Mouse (Mus musculus): Measurements from ENCODE around the gene Ccdc169.
"Not testable (repeated sequence)": the region's sequence is repeated elsewhere in the genome, so short reads cannot be mapped to it uniquely, and the experiment has no call there.

Ccdc169 gene

GRCm38 (mm10) chr3:55195581-55196327 lies 58.6 kb downstream of the Ccdc169 start:
- peak; percentile 15 for DNase-seq (ENCODE audit: low spot score)

DNA sequence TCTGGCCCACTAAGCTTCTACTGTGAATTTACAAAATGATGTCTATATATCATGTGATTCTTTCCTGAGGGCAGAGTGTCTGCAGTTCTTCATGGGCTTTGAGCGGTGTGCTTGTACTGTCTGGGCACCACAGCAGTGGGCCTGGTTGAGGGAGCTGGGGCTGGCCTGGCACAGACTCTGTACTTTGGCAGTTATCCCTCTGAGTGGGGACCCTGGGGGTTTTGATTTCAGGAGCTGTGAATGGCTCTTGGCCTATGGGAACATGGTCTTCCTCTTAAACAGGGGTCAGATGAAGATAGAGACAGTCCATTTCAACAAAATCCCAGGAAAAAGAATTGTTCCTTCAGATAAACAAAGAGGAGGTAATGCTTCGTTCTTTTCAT lies 59.2 kb downstream of the Ccdc169 start:
- no peak for DNase-seq (ENCODE audit: low spot score)

DNA sequence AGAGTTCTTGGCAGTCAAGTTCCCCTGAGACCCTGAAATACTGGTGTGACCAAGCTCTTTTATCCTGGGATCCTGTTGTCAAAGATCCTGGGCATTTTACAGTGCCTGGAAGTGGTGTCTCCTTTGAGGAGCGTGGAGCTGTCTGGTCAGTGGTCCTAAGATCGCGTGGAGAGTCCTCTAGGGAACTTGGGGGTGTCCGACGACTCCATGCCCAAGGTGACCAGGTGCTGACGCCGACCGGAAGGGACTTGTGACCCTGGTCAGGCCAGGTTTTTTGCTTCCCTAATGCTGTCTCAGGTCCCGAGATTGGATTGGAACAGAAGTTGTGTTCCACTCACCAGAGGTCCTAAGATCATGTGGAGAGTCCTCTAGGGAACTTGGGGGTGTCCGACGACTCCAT lies 66.5 kb downstream of the Ccdc169 start:
- not testable (repeated sequence) for DNase-seq (ENCODE audit: low spot score)

- DNase-seq (ENCODE audit: low spot score), result no peak
Measured at GRCm38 (mm10) chr3:55206413-55206812, 69.3 kb downstream of the Ccdc169 start.

GRCm38 (mm10) chr3:55207665-55208064 lies 70.5 kb downstream of the Ccdc169 start:
- DNase-seq (ENCODE audit: low spot score), result no peak

- no peak for DNase-seq (ENCODE audit: low spot score)
Measured at GRCm38 (mm10) chr3:55212254-55212653, 75.1 kb downstream of the Ccdc169 start.

- no peak for DNase-seq (ENCODE audit: low spot score)
Measured at GRCm38 (mm10) chr3:55213785-55214184, 76.6 kb downstream of the Ccdc169 start.

DNA sequence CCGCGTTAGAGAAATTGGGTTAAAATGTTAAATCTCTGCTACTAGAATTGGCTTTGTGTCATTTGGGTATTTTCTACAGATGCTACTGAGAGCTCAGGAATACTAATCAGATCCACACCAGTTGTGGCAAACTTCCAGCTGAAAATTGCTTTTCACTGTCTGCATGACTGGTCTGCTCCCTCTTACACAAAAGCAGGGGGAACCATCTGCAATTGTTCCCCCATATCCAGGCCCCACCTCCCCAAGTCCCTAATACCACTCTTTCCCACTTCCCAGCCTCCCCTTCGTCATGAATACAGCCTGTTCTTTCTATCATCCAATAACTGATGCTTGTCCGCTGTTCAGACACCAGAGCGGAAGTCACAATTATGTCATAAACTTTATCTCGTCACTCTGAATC lies 77.3 kb downstream of the Ccdc169 start:
- no peak for DNase-seq (ENCODE audit: low spot score)

DNA sequence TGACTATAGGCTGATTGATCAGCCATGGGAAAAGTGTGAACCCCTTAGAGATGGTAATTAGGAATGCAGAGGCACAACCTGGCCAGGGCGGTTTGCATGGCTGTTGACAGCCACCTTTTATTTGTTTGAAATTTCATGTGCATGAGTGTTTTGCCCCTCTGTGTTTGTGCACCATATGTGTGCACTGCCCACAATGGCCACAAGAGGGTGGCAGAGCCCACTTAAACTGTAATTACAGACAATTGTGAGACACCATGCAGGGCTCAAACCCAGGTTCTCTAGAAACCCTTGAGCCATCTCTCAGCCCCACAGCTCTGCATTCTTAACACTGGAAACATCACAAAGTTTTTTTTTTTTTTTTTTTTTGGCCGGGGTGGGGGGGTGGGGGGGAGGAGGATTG lies 85.4 kb downstream of the Ccdc169 start:
- no peak for DNase-seq (ENCODE audit: low spot score)
